Mouse (Mus musculus) MEL (cell line): ENCODE data around the gene Cadm2. TPM values are rescaled to one million over a fixed set of nuclear protein-coding genes. Genes with fewer than 3 reads are reported as not detected.

ENCODE experiments used
- DNase-seq: peaks from one replicate; pipeline ENCODE4 v3.0.0; 2011; ENCODE audit warnings: low read depth, low spot score
- H3K27ac ChIP-seq: 2 replicates; pipeline ENCODE4 v1.5.1; 2012; ENCODE audit warnings: low read depth, mild to moderate bottlenecking, control low read depth, low read length, moderate library complexity; ENCODE audit not compliant: control insufficient read depth
- H3K27me3 ChIP-seq, 2 experiments: fragments of 150-350 bp in 1 of 2; sonication (generic) in 1 of 2; 2 replicates each; pipeline ENCODE4 v1.6.1; 2012; ENCODE audit warnings: low read length in 2 of 2, mild to moderate bottlenecking in 2 of 2, improper control_type of control experiment in 1 of 2, moderate library complexity in 1 of 2; ENCODE audit not compliant: insufficient read depth in 2 of 2, control insufficient read depth in 1 of 2
- H3K36me3 ChIP-seq, 2 experiments: 2 replicates each; pipeline ENCODE4 v1.6.1; 2012 to 2014; ENCODE audit warnings: low read length in 2 of 2, improper control_type of control experiment in 1 of 2, inconsistent platforms in 1 of 2, mild to moderate bottlenecking in 1 of 2; ENCODE audit not compliant: insufficient read depth in 2 of 2, control insufficient read depth in 1 of 2
- H3K4me1 ChIP-seq, 2 experiments: fragments of 150-350 bp in 1 of 2; sonication (generic) in 1 of 2; 2 replicates each; pipeline ENCODE4 v1.6.1; 2012; ENCODE audit warnings: low read length in 2 of 2, improper control_type of control experiment in 1 of 2, mild to moderate bottlenecking in 1 of 2; ENCODE audit not compliant: insufficient read depth in 2 of 2, control insufficient read depth in 1 of 2
- H3K4me3 ChIP-seq, 2 experiments: fragments of 150-350 bp in 1 of 2; sonication (generic) in 1 of 2; 2 replicates each; pipeline ENCODE4 v1.5.1; 2012; ENCODE audit warnings: low read depth in 2 of 2, low read length in 2 of 2, mild to moderate bottlenecking in 2 of 2, moderate library complexity in 2 of 2, control low read depth in 1 of 2, improper control_type of control experiment in 1 of 2; ENCODE audit not compliant: control insufficient read depth in 1 of 2, insufficient read depth in 1 of 2
- H3K79me2 ChIP-seq: 2 replicates; pipeline ENCODE4 v1.6.1; 2012; ENCODE audit warnings: mild to moderate bottlenecking, low read length, moderate library complexity; ENCODE audit not compliant: control insufficient read depth, poor library complexity, insufficient read depth
- H3K9ac ChIP-seq: 2 replicates; pipeline ENCODE4 v1.6.1; 2012; ENCODE audit warnings: low read depth, mild to moderate bottlenecking, control low read depth, low read length, moderate library complexity; ENCODE audit not compliant: control insufficient read depth, poor library complexity, severe bottlenecking
- H3K9me3 ChIP-seq: fragments of 150-350 bp; sonication (generic); replicated peaks from 2 replicates; pipeline ENCODE4 v1.6.1; 2012; ENCODE audit warnings: mild to moderate bottlenecking, low read length, improper control_type of control experiment, moderate library complexity; ENCODE audit not compliant: insufficient read depth
- BHLHE40 ChIP-seq: IDR thresholded peaks from 2 replicates; pipeline ENCODE4 v1.6.1; 2012; ENCODE audit warnings: low read depth, mild to moderate bottlenecking, inconsistent platforms, low read length, improper control_type of control experiment, borderline replicate concordance
- CHD2 ChIP-seq: IDR thresholded peaks from 2 replicates; pipeline ENCODE4 v1.6.1; 2011; ENCODE audit warnings: low read length, improper control_type of control experiment
- E2F4 ChIP-seq: IDR thresholded peaks from 2 replicates; pipeline ENCODE4 v1.6.1; 2011; ENCODE audit warnings: low read depth, low read length, improper control_type of control experiment, borderline replicate concordance
- ELF1 ChIP-seq: IDR thresholded peaks from 2 replicates; pipeline ENCODE4 v1.6.1; 2014; ENCODE audit warnings: low read depth, mild to moderate bottlenecking, inconsistent platforms, low read length, improper control_type of control experiment, moderate library complexity
- EP300 ChIP-seq, 2 experiments: IDR thresholded peaks; 2 replicates each; pipeline ENCODE4 v1.6.1; 2011; ENCODE audit warnings: improper control_type of control experiment in 2 of 2, low read length in 2 of 2, low read depth in 1 of 2, mild to moderate bottlenecking in 1 of 2
- ETS1 ChIP-seq: IDR thresholded peaks from 2 replicates; pipeline ENCODE4 v1.6.1; 2012; ENCODE audit warnings: low read depth, mild to moderate bottlenecking, inconsistent platforms, low read length, improper control_type of control experiment, moderate library complexity
- GATA1 ChIP-seq: IDR thresholded peaks from 2 replicates; pipeline ENCODE4 v1.6.1; 2011; ENCODE audit warnings: low read depth, low read length, improper control_type of control experiment
- KAT2A ChIP-seq: conservative IDR thresholded peaks from 2 replicates; pipeline ENCODE4 v1.6.1; 2012; ENCODE audit warnings: low read depth, low read length, improper control_type of control experiment, inconsistent platforms
- MAFK ChIP-seq: IDR thresholded peaks from 2 replicates; pipeline ENCODE4 v1.6.1; 2011; ENCODE audit warnings: low read depth, mild to moderate bottlenecking, low read length, improper control_type of control experiment, borderline replicate concordance
- MAZ ChIP-seq: IDR thresholded peaks from 2 replicates; pipeline ENCODE4 v1.6.1; 2012; ENCODE audit warnings: low read depth, mild to moderate bottlenecking, inconsistent platforms, low read length, improper control_type of control experiment
- MEF2A ChIP-seq: IDR thresholded peaks from 2 replicates; pipeline ENCODE4 v1.6.1; 2014; ENCODE audit warnings: low read depth, mild to moderate bottlenecking, inconsistent platforms, low read length, improper control_type of control experiment; ENCODE audit not compliant: poor library complexity, insufficient replicate concordance, severe bottlenecking; ENCODE audit errors: extremely low read depth
- NELFE ChIP-seq: IDR thresholded peaks from 2 replicates; pipeline ENCODE4 v1.6.1; 2011; ENCODE audit warnings: low read depth, low read length, improper control_type of control experiment
- POLR2A ChIP-seq, 2 experiments: IDR thresholded peaks; 2 replicates each; pipeline ENCODE4 v1.6.1; 2011 to 2012; ENCODE audit warnings: low read length in 2 of 2, mild to moderate bottlenecking in 2 of 2, control low read depth in 1 of 2, improper control_type of control experiment in 1 of 2, low read depth in 1 of 2, moderate library complexity in 1 of 2; ENCODE audit not compliant: control insufficient read depth in 1 of 2, insufficient read depth in 1 of 2, poor library complexity in 1 of 2
- POLR2AphosphoS5 ChIP-seq: IDR thresholded peaks from 2 replicates; pipeline ENCODE4 v1.6.1; 2012; ENCODE audit warnings: low read depth, borderline replicate concordance, mild to moderate bottlenecking, inconsistent platforms, low read length, moderate library complexity, mixed read lengths
- RAD21 ChIP-seq: IDR thresholded peaks from 2 replicates; pipeline ENCODE4 v1.6.1; 2011; ENCODE audit warnings: mild to moderate bottlenecking, low read depth, low read length, improper control_type of control experiment
- RCOR1 ChIP-seq: IDR thresholded peaks from 2 replicates; pipeline ENCODE4 v1.6.1; 2012; ENCODE audit warnings: low read depth, mild to moderate bottlenecking, inconsistent platforms, low read length, improper control_type of control experiment
- SIN3A ChIP-seq: IDR thresholded peaks from 2 replicates; pipeline ENCODE4 v1.6.1; 2012; ENCODE audit warnings: low read length, improper control_type of control experiment, inconsistent platforms
- SMC3 ChIP-seq: IDR thresholded peaks from 2 replicates; pipeline ENCODE4 v1.6.1; 2011; ENCODE audit warnings: low read depth, low read length, improper control_type of control experiment
- TAL1 ChIP-seq: IDR thresholded peaks from 2 replicates; pipeline ENCODE4 v1.6.1; 2012; ENCODE audit warnings: mild to moderate bottlenecking, inconsistent platforms, low read length, moderate library complexity, mixed read lengths
- TCF12 ChIP-seq: IDR thresholded peaks from 2 replicates; pipeline ENCODE4 v1.6.1; 2014; ENCODE audit warnings: low read depth, mild to moderate bottlenecking, inconsistent platforms, low read length, improper control_type of control experiment, moderate library complexity
- UBTF ChIP-seq: IDR thresholded peaks from 2 replicates; pipeline ENCODE4 v1.6.1; 2012; ENCODE audit warnings: low read depth, mild to moderate bottlenecking, inconsistent platforms, low read length, improper control_type of control experiment, moderate library complexity, borderline replicate concordance; ENCODE audit not compliant: insufficient read depth
- USF1 ChIP-seq: IDR thresholded peaks from 2 replicates; pipeline ENCODE4 v1.6.1; 2014; ENCODE audit warnings: low read depth, mild to moderate bottlenecking, inconsistent platforms, low read length, improper control_type of control experiment, moderate library complexity
- ZKSCAN1 ChIP-seq: IDR thresholded peaks from 2 replicates; pipeline ENCODE4 v1.6.1; 2012; ENCODE audit warnings: low read depth, mild to moderate bottlenecking, inconsistent platforms, low read length, improper control_type of control experiment, moderate library complexity
- ZNF384 ChIP-seq: IDR thresholded peaks from 2 replicates; pipeline ENCODE4 v1.6.1; 2012; ENCODE audit warnings: low read depth, mild to moderate bottlenecking, inconsistent platforms, low read length, improper control_type of control experiment
- polyA plus RNA-seq, 2 experiments: library from polyadenylated mRNA; stranded (reverse) in 1 of 2; unstranded in 1 of 2; fragments of >175 nt in 1 of 2; fragments of >200 nt in 1 of 2; gene quantifications; 2 replicates each; pipeline versions ENCODE4 v1.2.1 to v1.2.4; 2012; ENCODE audit warnings: low replicate concordance in 2 of 2, low read depth in 1 of 2; ENCODE audit not compliant: insufficient read length in 2 of 2, insufficient read depth in 1 of 2, missing spikeins in 1 of 2
- total RNA-seq: library from RNA; depleted of rRNA; stranded (reverse); fragments of 300-350 nt; gene quantifications from 2 replicates; pipeline ENCODE4 v1.2.3, GENCODE M21; 2012

Gene Cadm2
- total and polyA plus RNA-seq, 3 experiments = not detected

DNA sequence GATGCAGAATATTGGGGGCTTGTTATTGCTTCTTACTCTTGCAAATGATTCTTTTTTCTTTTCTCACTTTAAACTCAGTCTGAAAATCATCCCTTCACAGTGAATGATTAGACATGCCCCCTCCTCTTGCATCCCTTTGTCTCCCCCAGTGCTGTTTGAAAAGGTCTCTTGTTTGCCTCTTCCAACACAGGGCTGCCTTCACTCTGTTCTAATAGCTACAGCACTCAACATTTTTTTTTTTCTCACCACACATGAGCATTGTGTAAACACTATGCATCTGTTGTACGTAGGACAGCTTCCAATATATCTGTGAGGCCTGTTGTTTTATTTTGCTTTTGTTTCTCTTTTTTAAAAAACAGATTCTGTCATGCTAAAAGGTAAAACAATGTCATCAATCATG lies 695.2 kb downstream of the Cadm2 start:
- TF ChIP-seq NELFE (no peak), ELF1 (no peak), TCF12 (no peak), MAZ (no peak), E2F4 (no peak), CHD2 (no peak), ETS1 (no peak), SIN3A (no peak), MAFK (no peak), KAT2A (no peak), BHLHE40 (no peak), TAL1 (no peak), GATA1 (no peak), POLR2A (IDR thresholded peaks at IDR 0.05; ENCODE audit: control insufficient read depth in 1 of 2, insufficient read depth in 1 of 2, low read depth in 1 of 2, low read length in 2 of 2, poor library complexity in 1 of 2) (no peak)
- H3K4me3 ChIP-seq = no peak overlapping the region
- no peaks in the 10 kb centered on the region for H3K79me2 ChIP-seq
- no peak overlapping the region for H3K9ac ChIP-seq
- H3K36me3 ChIP-seq = no peaks in the 10 kb centered on the region
- H3K27me3 ChIP-seq = no peaks in the 10 kb centered on the region
- no peak for DNase-seq
- no peak overlapping the region for H3K27ac ChIP-seq
- no peaks in the 10 kb centered on the region for H3K9me3 ChIP-seq
- H3K4me1 ChIP-seq = no peaks in the 10 kb centered on the region

DNA sequence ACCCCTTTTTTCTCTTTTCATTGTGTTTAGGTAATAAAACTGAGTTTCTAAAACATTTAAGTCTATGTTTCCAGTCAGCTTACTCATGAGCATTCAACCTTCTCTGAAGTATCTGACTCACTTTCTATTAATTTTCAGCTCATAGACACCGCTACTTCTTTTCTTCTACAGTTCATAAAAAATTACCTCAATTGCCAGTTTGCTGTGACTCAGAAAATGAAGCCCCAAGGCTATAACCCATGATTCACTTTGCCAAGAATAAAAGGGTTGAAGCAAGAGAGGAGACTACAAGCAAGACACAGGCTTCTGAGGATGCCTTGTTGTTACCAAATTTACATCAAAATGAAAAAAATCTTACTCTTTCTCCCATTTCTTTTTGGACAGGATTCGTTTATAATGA lies 698.0 kb downstream of the Cadm2 start:
- H3K4me3 ChIP-seq = no peak overlapping the region
- no peak for TF ChIP-seq RAD21
- no peak for DNase-seq
- H3K27ac ChIP-seq = no peak overlapping the region
- no peaks in the 10 kb centered on the region for H3K36me3 ChIP-seq
- no peak overlapping the region for H3K9ac ChIP-seq
- no peaks in the 10 kb centered on the region for H3K79me2 ChIP-seq
- no peaks in the 10 kb centered on the region for H3K9me3 ChIP-seq
- no peaks in the 10 kb centered on the region for H3K4me1 ChIP-seq
- no peaks in the 10 kb centered on the region for H3K27me3 ChIP-seq

DNA sequence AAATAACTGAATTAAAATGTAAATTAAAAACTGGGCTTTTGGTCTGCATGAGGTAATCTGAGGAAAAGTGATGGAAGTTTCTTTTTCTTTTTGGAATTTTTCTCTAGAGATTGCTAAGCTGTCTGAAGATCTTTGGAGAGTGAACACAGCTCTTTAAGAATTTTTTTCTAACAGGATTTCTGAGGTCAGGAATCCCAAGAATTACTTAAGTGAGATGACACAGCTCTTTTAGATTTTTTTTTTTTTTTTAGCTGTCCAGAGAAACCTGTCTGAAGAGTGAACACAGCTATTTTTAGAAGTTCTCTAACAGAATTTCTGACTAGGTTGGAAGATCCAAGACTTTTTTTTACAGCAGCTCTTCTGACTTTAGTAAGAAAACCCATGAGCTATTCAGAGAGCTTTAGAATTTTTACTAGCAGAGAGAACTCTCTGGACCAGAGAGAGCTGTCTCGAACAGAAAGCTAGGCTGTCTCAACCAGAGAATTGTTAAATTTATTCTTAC lies 699.2 kb downstream of the Cadm2 start:
- Histone ChIP-seq H3K36me3 (no peaks in the 10 kb centered on the region), H3K27ac (no peak overlapping the region), H3K9me3 (no peaks in the 10 kb centered on the region), H3K79me2 (no peaks in the 10 kb centered on the region), H3K9ac (no peak overlapping the region), H3K4me1 (no peaks in the 10 kb centered on the region), H3K4me3 (no peak overlapping the region), H3K27me3 (no peaks in the 10 kb centered on the region)
- DNase-seq = no peak
- no peak for TF ChIP-seq MAZ
- TF ChIP-seq ZKSCAN1 = no peak
- no peak for TF ChIP-seq BHLHE40
- TF ChIP-seq SIN3A = no peak
- TF ChIP-seq TAL1 = no peak
- TF ChIP-seq RCOR1 = no peak
- TF ChIP-seq POLR2AphosphoS5 = no peak
- TF ChIP-seq SMC3 = no peak
- no peak for TF ChIP-seq NELFE
- no peak for TF ChIP-seq KAT2A
- TF ChIP-seq USF1 = no peak
- no peak for TF ChIP-seq RAD21
- TF ChIP-seq ZNF384 = no peak
- TF ChIP-seq EP300 (IDR thresholded peaks at IDR 0.05; ENCODE audit: low read depth in 1 of 2, low read length in 2 of 2) = no peak
- no peak for TF ChIP-seq E2F4
- no peak for TF ChIP-seq MEF2A
- TF ChIP-seq UBTF = no peak
- TF ChIP-seq ETS1 = no peak
- no peak for TF ChIP-seq ELF1
